Mouse (Mus musculus) hindbrain, embryonic 12.5 days (tissue): ENCODE data around the gene Med25. TPM values are rescaled to one million over a fixed set of nuclear protein-coding genes. Genes with fewer than 3 reads are reported as not detected.
A peak's percentile ranks its signal among the peaks of the same experiment; 100 is the strongest.

Source experiments
- ATAC-seq: fragments of 200-750 bp; cut with Nextera tagmentation; 2 replicates; pipeline ENCODE4 v1.8.0; 2017; ENCODE audit warnings: moderate TSS enrichment; ENCODE audit not compliant: low FRiP score
- H3K27ac ChIP-seq: fragments of 300-500 bp; sonication (generic); 2 replicates; pipeline ENCODE4 v1.5.1; 2016; ENCODE audit warnings: mild to moderate bottlenecking
- H3K27me3 ChIP-seq: fragments of 300-500 bp; sonication (generic); 2 replicates; pipeline ENCODE4 v1.6.1; 2016; ENCODE audit warnings: mild to moderate bottlenecking
- H3K36me3 ChIP-seq: fragments of 300-500 bp; sonication (generic); 2 replicates; pipeline ENCODE4 v1.6.1; 2016; ENCODE audit warnings: mild to moderate bottlenecking
- H3K4me1 ChIP-seq: fragments of 300-500 bp; sonication (generic); 2 replicates; pipeline ENCODE4 v1.6.1; 2016
- H3K4me2 ChIP-seq: fragments of 300-500 bp; sonication (generic); replicated peaks from 2 replicates; pipeline ENCODE4 v1.6.1; 2016; ENCODE audit warnings: mild to moderate bottlenecking
- H3K4me3 ChIP-seq: fragments of 300-500 bp; sonication (generic); 2 replicates; pipeline ENCODE4 v1.5.1; 2016; ENCODE audit warnings: mild to moderate bottlenecking
- H3K9ac ChIP-seq: fragments of 300-500 bp; sonication (generic); 2 replicates; pipeline ENCODE4 v1.6.1; 2016; ENCODE audit warnings: mild to moderate bottlenecking, moderate library complexity
- H3K9me3 ChIP-seq: fragments of 300-500 bp; sonication (generic); replicated peaks from 2 replicates; pipeline ENCODE4 v1.6.1; 2016; ENCODE audit warnings: mild to moderate bottlenecking
- WGBS: fragments of 180-500 bp; shearing (Covaris S2); methylation state at CpG from one replicate; pipeline ENCODE4 v1.1.7; 2016; 5-methylcytosine and 5-hydroxymethylcytosine counted together
- polyA plus RNA-seq: library from polyadenylated mRNA; unstranded; fragments of >200 nt; fragmentation: Nextera tagmentation; extraction: Ambion mirVana; gene quantifications from 2 replicates; pipeline ENCODE4 v1.2.1, GENCODE M21; 2016

The Med25 gene
- polyA plus RNA-seq, 1 experiment from 2014 or later = 153 TPM

- no peaks in the 10 kb centered on the region for H3K27me3 ChIP-seq
- H3K4me2 ChIP-seq = peak overlapping the region; percentile 98
- peak overlapping the region; percentile 97 for H3K4me3 ChIP-seq
- H3K4me1 ChIP-seq = peaks cover 53% of the 10 kb centered on the region
- peak overlapping the region; percentile 100 for H3K27ac ChIP-seq
- peak overlapping the region; percentile 99 for H3K9ac ChIP-seq
- peaks cover 29% of the 10 kb centered on the region for H3K36me3 ChIP-seq
- ATAC-seq = peak; percentile 49
- under 1% methylated on average over 89 of the region's 108 CpGs for WGBS
- no peaks in the 10 kb centered on the region for H3K9me3 ChIP-seq
Observed at GRCm38 (mm10) chr7:44868919-44869696, 23.4 kb downstream of the Med25 start.

GRCm38 (mm10) chr7:44868465-44868864 is 24.0 kb downstream of the Med25 start:
- Histone ChIP-seq H3K36me3 (peaks cover 35% of the 10 kb centered on the region), H3K9me3 (no peaks in the 10 kb centered on the region), H3K4me2 (peak overlapping the region; percentile 98), H3K4me1 (peaks cover 53% of the 10 kb centered on the region), H3K27ac (peak overlapping the region; percentile 100), H3K4me3 (peak overlapping the region; percentile 97), H3K27me3 (no peaks in the 10 kb centered on the region), H3K9ac (peak overlapping the region; percentile 99)
- WGBS = 8% methylated on average over 16 of the region's 16 CpGs
- no peak for ATAC-seq

GRCm38 (mm10) chr7:44867802-44868201 is 24.7 kb downstream of the Med25 start:
- H3K9ac ChIP-seq = peak overlapping the region; percentile 99
- H3K4me1 ChIP-seq = peaks cover 53% of the 10 kb centered on the region
- H3K27ac ChIP-seq = no peak overlapping the region
- 60% methylated on average over 9 of the region's 9 CpGs for WGBS
- peak overlapping the region; percentile 97 for H3K4me3 ChIP-seq
- no peak for ATAC-seq
- peaks cover 42% of the 10 kb centered on the region for H3K36me3 ChIP-seq
- H3K4me2 ChIP-seq = peak overlapping the region; percentile 98
- no peaks in the 10 kb centered on the region for H3K9me3 ChIP-seq
- H3K27me3 ChIP-seq = no peaks in the 10 kb centered on the region

- WGBS = 78% methylated on average over 19 of the region's 19 CpGs
Observed at GRCm38 (mm10) chr7:44867010-44867702, 25.4 kb downstream of the Med25 start.

GRCm38 (mm10) chr7:44866276-44867009 is 26.1 kb downstream of the Med25 start:
- Histone ChIP-seq H3K9me3 (no peaks in the 10 kb centered on the region), H3K4me1 (peaks cover 52% of the 10 kb centered on the region), H3K36me3 (peaks cover 56% of the 10 kb centered on the region), H3K9ac (peak overlapping the region; percentile 99), H3K4me3 (peak overlapping the region; percentile 2), H3K27me3 (no peaks in the 10 kb centered on the region), H3K27ac (no peak overlapping the region), H3K4me2 (peak overlapping the region; percentile 98)
- ATAC-seq = no peak
- 64% methylated on average over 15 of the region's 15 CpGs for WGBS

More at GRCm38 (mm10) chr7:44867010-44867702, 25.4 kb downstream of the Med25 start:
- Histone ChIP-seq H3K4me1 (peaks cover 53% of the 10 kb centered on the region), H3K9me3 (no peaks in the 10 kb centered on the region), H3K4me3 (peak overlapping the region; percentile 97), H3K27me3 (no peaks in the 10 kb centered on the region), H3K27ac (no peak overlapping the region), H3K9ac (peak overlapping the region; percentile 99), H3K36me3 (peaks cover 48% of the 10 kb centered on the region), H3K4me2 (peak overlapping the region; percentile 98)
- no peak for ATAC-seq

- H3K9me3 ChIP-seq = no peaks in the 10 kb centered on the region
- ATAC-seq = no peak
- no peak overlapping the region for H3K27ac ChIP-seq
- 89% methylated on average over 24 of the region's 24 CpGs for WGBS
- peaks cover 49% of the 10 kb centered on the region for H3K4me1 ChIP-seq
- H3K4me2 ChIP-seq = no peak overlapping the region
- no peak overlapping the region for H3K9ac ChIP-seq
- H3K27me3 ChIP-seq = no peaks in the 10 kb centered on the region
- peaks cover 60% of the 10 kb centered on the region for H3K36me3 ChIP-seq
- no peak overlapping the region for H3K4me3 ChIP-seq
Observed at GRCm38 (mm10) chr7:44864595-44865542, 27.6 kb downstream of the Med25 start.

- Histone ChIP-seq H3K27ac (no peak overlapping the region), H3K4me2 (no peak overlapping the region), H3K4me1 (peaks cover 49% of the 10 kb centered on the region), H3K9ac (no peak overlapping the region), H3K36me3 (peaks cover 64% of the 10 kb centered on the region), H3K4me3 (no peak overlapping the region), H3K9me3 (no peaks in the 10 kb centered on the region), H3K27me3 (no peaks in the 10 kb centered on the region)
- ATAC-seq = no peak
- WGBS = 88% methylated on average over 11 of the region's 11 CpGs
Observed at GRCm38 (mm10) chr7:44863982-44864494, 28.5 kb downstream of the Med25 start.

- peaks cover 52% of the 10 kb centered on the region for H3K4me1 ChIP-seq
- no peak overlapping the region for H3K27ac ChIP-seq
- H3K9ac ChIP-seq = no peak overlapping the region
- no peaks in the 10 kb centered on the region for H3K9me3 ChIP-seq
- ATAC-seq = no peak
- 93% methylated on average over 14 of the region's 14 CpGs for WGBS
- no peak overlapping the region for H3K4me3 ChIP-seq
- no peaks in the 10 kb centered on the region for H3K27me3 ChIP-seq
- peaks cover 64% of the 10 kb centered on the region for H3K36me3 ChIP-seq
- H3K4me2 ChIP-seq = no peak overlapping the region
Observed at GRCm38 (mm10) chr7:44863210-44863609, 29.3 kb downstream of the Med25 start.

- H3K36me3 ChIP-seq = peaks cover 64% of the 10 kb centered on the region
- no peak overlapping the region for H3K4me3 ChIP-seq
- no peak for ATAC-seq
- H3K9ac ChIP-seq = no peak overlapping the region
- no peak overlapping the region for H3K4me2 ChIP-seq
- H3K27me3 ChIP-seq = no peaks in the 10 kb centered on the region
- peaks cover 50% of the 10 kb centered on the region for H3K4me1 ChIP-seq
- no peaks in the 10 kb centered on the region for H3K9me3 ChIP-seq
- WGBS = 93% methylated on average over 8 of the region's 8 CpGs
- no peak overlapping the region for H3K27ac ChIP-seq
Observed at GRCm38 (mm10) chr7:44862434-44862833, 30.1 kb downstream of the Med25 start.

GRCm38 (mm10) chr7:44861429-44861816 is 31.1 kb downstream of the Med25 start:
- no peak overlapping the region for H3K4me2 ChIP-seq
- no peak overlapping the region for H3K4me3 ChIP-seq
- H3K36me3 ChIP-seq = peaks cover 58% of the 10 kb centered on the region
- no peak for ATAC-seq
- H3K27me3 ChIP-seq = no peaks in the 10 kb centered on the region
- WGBS = 78% methylated on average over 14 of the region's 14 CpGs
- H3K27ac ChIP-seq = peak overlapping the region; percentile 44; the same call in 1 of the 2 replicates
- no peaks in the 10 kb centered on the region for H3K9me3 ChIP-seq
- no peak overlapping the region for H3K9ac ChIP-seq
- H3K4me1 ChIP-seq = peaks cover 42% of the 10 kb centered on the region
